Mouse (Mus musculus) heart, postnatal 0 days (tissue): ENCODE data around the gene Adgrb2.

Source experiments
- CTCF ChIP-seq: IDR thresholded peaks from 2 replicates; pipeline ENCODE4 v1.5.1; 2016; ENCODE audit warnings: antibody characterized with exemption, control low read depth, low read depth
- EP300 ChIP-seq: IDR thresholded peaks from 2 replicates; pipeline ENCODE4 v1.6.1; 2016; ENCODE audit warnings: antibody characterized with exemption, low read depth

DNA sequence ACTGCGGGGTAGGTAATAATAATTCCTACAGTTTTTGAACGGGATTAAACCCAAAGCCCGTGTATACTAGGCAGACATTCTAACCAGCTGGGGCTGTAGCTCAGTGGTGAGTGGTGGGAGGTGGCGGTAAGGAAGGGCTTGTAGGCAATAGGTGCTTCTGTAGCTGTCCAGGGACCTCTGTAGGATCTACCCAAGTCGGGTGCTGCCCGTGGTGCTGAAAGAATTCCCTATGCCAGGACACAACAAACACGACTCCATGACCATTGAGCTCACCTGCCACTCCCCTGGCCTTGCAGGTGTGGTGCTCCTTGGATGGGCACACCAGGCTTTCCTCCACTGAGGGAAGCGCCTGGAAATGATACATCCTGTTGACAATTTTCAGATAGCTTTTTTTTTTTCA is 40.9 kb downstream of the Adgrb2 start:
- TF ChIP-seq CTCF (no peak), EP300 (no peak)
